Mouse (Mus musculus) intestine, embryonic 16.5 days (tissue): Measurements from ENCODE around the gene Rfx8. TPM values are rescaled to one million over a fixed set of nuclear protein-coding genes. Genes with fewer than 3 reads are reported as not detected.
A peak's percentile ranks its signal among the peaks of the same experiment; 100 is the strongest.
"Not testable (repeated sequence)": the region's sequence is repeated elsewhere in the genome, so short reads cannot be mapped to it uniquely, and the experiment has no call there.

ENCODE experiments used
- ATAC-seq: fragments of 200-750 bp; cut with Nextera tagmentation; 2 replicates; pipeline ENCODE4 v1.8.0; 2017; ENCODE audit warnings: moderate TSS enrichment, moderate library complexity
- H3K27ac ChIP-seq: fragments of 300-500 bp; sonication (generic); 2 replicates; pipeline ENCODE4 v1.5.1; 2014; ENCODE audit warnings: mild to moderate bottlenecking, low read length
- H3K27me3 ChIP-seq: fragments of 300-500 bp; sonication (generic); replicated peaks from 2 replicates; pipeline ENCODE4 v1.6.1; 2014; ENCODE audit warnings: low read length, control low read depth, mixed read lengths; ENCODE audit not compliant: control insufficient read depth, insufficient read depth
- H3K36me3 ChIP-seq: fragments of 300-500 bp; sonication (generic); 2 replicates; pipeline ENCODE4 v1.6.1; 2014; ENCODE audit warnings: low read length, control low read depth; ENCODE audit not compliant: control insufficient read depth, insufficient read depth
- H3K4me1 ChIP-seq: fragments of 300-500 bp; sonication (generic); 2 replicates; pipeline ENCODE4 v1.6.1; 2014; ENCODE audit warnings: low read length, control low read depth, mixed read lengths; ENCODE audit not compliant: control insufficient read depth, insufficient read depth
- H3K4me2 ChIP-seq: fragments of 300-500 bp; sonication (generic); 2 replicates; pipeline ENCODE4 v1.6.1; 2014; ENCODE audit warnings: low read depth, low read length, control low read depth
- H3K4me3 ChIP-seq: fragments of 300-500 bp; sonication (generic); 2 replicates; pipeline ENCODE4 v1.5.1; 2014; ENCODE audit warnings: mild to moderate bottlenecking, low read length
- H3K9ac ChIP-seq: fragments of 300-500 bp; sonication (generic); 2 replicates; pipeline ENCODE4 v1.6.1; 2014; ENCODE audit warnings: low read depth, low read length
- H3K9me3 ChIP-seq: fragments of 300-500 bp; sonication (generic); 2 replicates; pipeline ENCODE4 v1.6.1; 2016; ENCODE audit warnings: low read length, control low read depth; ENCODE audit not compliant: control insufficient read depth
- whole genome bisulfite sequencing: fragments of 180-500 bp; shearing (Covaris S2); extraction: QIAGEN DNeasy Blood & Tissue Kit; methylation state at CpG from one replicate; pipeline ENCODE4 v1.1.7; 2014; 5-methylcytosine and 5-hydroxymethylcytosine counted together
- polyA plus RNA-seq: library from polyadenylated mRNA; unstranded; fragments of >200 nt; fragmentation: Nextera tagmentation; extraction: Ambion mirVana; gene quantifications from 2 replicates; pipeline ENCODE4 v1.2.1, GENCODE M21; 2015

Gene Rfx8
- polyA plus RNA-seq, 1 experiment from 2014 or later: 0.18 TPM

DNA sequence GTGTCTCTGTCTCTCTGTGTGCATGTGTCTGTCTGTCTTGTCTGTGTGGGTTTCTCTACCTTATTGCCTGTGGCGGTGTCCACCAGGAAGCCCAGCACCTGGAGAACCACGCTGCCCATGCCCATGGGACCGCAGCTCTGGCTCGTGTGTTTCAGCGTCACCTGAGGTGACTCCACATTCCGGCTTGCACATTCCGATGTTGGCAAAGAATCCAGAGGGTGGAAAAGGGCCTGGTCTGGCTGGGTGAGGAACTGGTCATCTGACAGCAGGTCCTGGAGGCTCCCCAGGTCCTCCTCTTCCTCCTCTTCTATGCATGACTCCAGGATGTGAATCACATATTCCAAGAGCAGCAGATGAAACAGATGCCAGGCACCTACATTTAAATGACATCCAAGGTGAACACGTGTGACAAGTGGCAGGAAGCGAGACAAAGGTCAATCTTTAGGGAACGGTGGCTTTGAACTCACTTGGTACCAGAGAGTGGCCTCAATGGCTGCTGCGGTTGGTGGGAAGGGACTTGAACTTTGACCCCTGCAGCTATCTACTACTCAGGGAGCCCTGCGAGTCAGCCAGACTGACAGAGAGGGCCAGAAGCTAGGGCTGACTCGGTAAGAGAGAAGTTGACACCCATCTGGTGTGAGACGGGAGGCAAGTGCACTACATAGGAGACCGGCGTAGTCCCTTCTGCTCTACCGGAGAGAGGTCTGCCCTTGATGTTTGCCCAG lies 50.4 kb downstream of the Rfx8 start:
- no peaks in the 10 kb centered on the region for H3K4me1 ChIP-seq
- H3K36me3 ChIP-seq: no peaks in the 10 kb centered on the region
- H3K4me3 ChIP-seq: no peak overlapping the region
- no peaks in the 10 kb centered on the region for H3K27me3 ChIP-seq
- no peak overlapping the region for H3K9ac ChIP-seq
- no peak overlapping the region for H3K4me2 ChIP-seq
- peak; percentile 62; the same call in 1 of the 2 replicates for ATAC-seq
- no peaks in the 10 kb centered on the region for H3K9me3 ChIP-seq
- H3K27ac ChIP-seq: no peak overlapping the region
- WGBS: 82% methylated on average over 17 of the region's 17 CpGs

DNA sequence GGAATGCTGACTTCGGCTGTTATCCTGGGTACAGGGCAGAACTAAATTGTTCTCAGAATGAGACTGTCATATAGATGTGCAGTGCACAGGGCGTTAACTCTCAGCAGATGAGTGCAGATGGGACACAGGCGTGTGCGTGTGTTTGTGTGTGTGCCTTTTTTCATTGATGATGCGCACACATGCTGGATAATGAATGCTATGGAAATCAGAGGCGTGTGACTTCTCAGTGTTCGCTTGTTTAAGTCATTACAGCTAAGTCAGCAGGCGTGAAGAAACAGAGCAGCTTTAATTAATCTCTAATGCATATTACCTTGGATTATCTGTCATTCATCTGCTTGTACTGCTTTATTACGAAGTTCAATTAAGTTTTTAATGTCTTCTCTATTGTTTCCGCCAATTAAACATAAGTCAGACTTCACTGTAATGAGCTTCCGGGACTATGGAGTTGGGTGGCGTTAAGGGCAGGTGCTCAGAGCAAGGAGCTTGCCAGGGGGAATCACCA lies 54.0 kb downstream of the Rfx8 start:
- H3K4me2 ChIP-seq: no peak overlapping the region
- 85% methylated on average over 12 of the region's 12 CpGs for WGBS
- ATAC-seq: no peak
- H3K9me3 ChIP-seq: no peaks in the 10 kb centered on the region
- no peak overlapping the region for H3K4me3 ChIP-seq
- H3K27ac ChIP-seq: no peak overlapping the region
- H3K36me3 ChIP-seq: no peaks in the 10 kb centered on the region
- no peaks in the 10 kb centered on the region for H3K27me3 ChIP-seq
- no peaks in the 10 kb centered on the region for H3K4me1 ChIP-seq
- H3K9ac ChIP-seq: no peak overlapping the region

DNA sequence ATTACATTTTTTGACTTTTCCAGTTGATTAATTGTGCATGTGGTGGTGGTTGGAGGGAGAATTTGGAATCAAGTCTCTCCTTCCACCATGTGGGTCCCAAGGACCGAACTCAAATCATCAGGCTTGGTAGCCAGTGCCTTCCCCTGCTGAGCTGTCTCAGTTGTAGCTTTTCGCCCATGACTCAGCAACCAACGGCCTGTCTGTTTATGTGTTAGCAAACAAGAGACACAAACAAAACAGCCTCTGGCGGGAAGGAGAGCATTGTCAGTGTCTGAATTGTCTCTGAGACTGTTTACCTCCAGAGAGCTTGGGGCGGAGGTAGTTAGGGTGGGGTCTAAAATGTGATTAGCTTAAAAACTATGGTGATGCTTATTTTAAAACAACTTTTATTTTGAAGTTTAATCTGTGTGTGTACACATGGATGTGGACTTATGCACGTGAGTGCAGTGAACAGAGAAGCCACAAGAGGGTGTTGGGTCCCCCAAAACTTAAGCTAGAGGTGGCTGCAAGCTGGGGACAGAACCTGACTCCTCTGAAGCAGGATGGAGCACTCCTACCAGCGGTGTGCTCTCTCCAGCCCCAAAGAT lies 56.7 kb downstream of the Rfx8 start:
- no peak for ATAC-seq
- H3K36me3 ChIP-seq: no peaks in the 10 kb centered on the region
- H3K4me1 ChIP-seq: no peaks in the 10 kb centered on the region
- no peak overlapping the region for H3K4me2 ChIP-seq
- H3K4me3 ChIP-seq: no peak overlapping the region
- H3K27ac ChIP-seq: no peak overlapping the region
- WGBS: 78% methylated on average over 7 of the region's 7 CpGs
- H3K9me3 ChIP-seq: no peaks in the 10 kb centered on the region
- no peaks in the 10 kb centered on the region for H3K27me3 ChIP-seq
- no peak overlapping the region for H3K9ac ChIP-seq

DNA sequence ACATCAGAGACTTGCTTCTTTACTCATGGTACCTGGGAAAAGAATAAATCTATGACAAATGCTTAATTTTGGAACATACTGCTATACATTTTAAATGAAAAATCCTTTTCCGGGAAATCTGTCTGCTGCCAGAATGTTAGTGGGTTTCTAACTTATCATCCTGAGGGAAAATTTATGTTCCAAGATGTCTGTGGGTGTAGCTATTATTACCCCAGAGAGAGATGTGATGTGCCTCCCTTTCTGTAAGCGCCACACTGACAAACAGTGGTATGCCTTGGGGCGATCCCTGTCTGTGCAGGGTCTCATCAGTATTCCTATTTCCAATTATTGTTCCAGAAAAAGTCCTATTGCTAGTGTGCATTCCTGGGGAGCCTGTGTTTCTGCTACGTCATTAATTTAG lies 57.7 kb downstream of the Rfx8 start:
- no peaks in the 10 kb centered on the region for H3K27me3 ChIP-seq
- H3K4me2 ChIP-seq: no peak overlapping the region
- H3K4me3 ChIP-seq: no peak overlapping the region
- H3K4me1 ChIP-seq: no peaks in the 10 kb centered on the region
- no peaks in the 10 kb centered on the region for H3K36me3 ChIP-seq
- ATAC-seq: no peak
- H3K9me3 ChIP-seq: no peaks in the 10 kb centered on the region
- WGBS: 83% methylated on average over 4 of the region's 4 CpGs
- no peak overlapping the region for H3K27ac ChIP-seq
- no peak overlapping the region for H3K9ac ChIP-seq

DNA sequence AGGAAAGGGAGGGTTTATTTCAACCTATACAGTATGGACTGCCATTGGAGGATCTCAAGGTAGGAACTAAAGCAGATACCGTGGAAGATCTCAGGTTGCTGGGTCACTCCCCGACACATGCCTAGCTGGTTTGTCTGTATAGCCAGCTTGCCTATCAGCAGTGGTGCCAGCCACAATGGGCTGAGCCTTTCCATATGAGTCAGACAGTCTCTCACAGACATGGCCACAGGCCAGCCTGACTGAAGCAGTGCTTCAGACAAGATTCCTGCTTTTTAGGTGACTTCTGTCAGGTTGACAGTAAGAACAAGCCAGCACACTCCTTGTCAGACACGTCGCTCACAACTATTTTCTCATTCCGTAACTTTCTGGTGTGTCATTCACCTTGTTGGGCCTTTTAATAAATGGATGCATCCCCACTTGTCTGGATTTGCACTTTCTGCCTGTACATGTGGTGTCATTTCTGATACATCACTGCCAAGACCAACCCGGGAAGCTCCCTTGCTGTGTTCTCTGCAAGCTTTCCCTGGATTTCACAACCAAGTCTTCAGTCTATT lies 63.7 kb downstream of the Rfx8 start:
- WGBS: 82% methylated on average over 6 of the region's 6 CpGs
- Histone ChIP-seq H3K4me1 (no peaks in the 10 kb centered on the region), H3K4me2 (no peak overlapping the region), H3K9me3 (no peaks in the 10 kb centered on the region), H3K27ac (no peak overlapping the region), H3K4me3 (no peak overlapping the region), H3K27me3 (no peaks in the 10 kb centered on the region), H3K36me3 (no peaks in the 10 kb centered on the region), H3K9ac (no peak overlapping the region)
- ATAC-seq: no peak

DNA sequence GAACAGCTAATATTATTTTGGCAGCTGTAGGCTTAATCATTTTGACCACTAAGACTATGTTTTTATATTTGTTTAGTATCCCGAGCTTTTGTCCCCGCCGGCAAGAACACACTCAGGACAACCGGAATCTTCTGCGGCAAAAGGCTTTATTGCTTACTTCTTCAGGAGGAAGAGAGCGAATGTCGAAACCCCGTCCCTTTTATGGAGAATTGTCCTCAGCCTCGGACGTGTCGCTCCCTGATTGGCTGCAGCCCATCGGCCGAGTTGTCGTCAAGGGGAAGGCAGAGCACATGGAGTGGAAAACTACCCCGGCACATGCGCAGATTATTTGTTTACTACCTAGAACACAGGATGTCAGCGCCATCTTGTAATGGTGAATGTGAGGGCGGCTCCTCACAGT lies 65.9 kb downstream of the Rfx8 start:
- H3K36me3 ChIP-seq: not testable (repeated sequence)

DNA sequence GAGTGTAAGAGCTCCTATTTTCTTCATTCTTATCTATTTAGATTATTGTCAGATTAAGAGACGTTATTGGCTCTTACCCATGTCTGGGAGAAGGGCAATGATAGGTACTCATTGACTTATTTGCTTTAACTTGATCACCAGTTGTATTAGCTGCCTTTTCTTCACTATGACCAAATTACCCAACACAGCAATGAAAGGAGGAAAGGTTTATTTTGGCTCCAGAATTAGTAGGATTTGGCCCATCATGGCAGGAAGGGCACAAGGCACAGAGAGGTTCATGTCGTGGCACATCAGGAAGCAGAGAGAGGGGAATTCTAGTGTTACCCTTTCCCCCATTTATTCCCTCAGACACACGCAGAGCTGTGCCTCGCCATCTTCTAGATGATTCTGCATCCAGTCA lies 67.8 kb downstream of the Rfx8 start:
- WGBS: 88% methylated on average over 4 of the region's 4 CpGs
- no peaks in the 10 kb centered on the region for H3K9me3 ChIP-seq
- H3K4me1 ChIP-seq: peaks cover 4% of the 10 kb centered on the region
- no peak overlapping the region for H3K4me3 ChIP-seq
- H3K36me3 ChIP-seq: no peaks in the 10 kb centered on the region
- ATAC-seq: no peak
- H3K27me3 ChIP-seq: peaks cover 17% of the 10 kb centered on the region
- no peak overlapping the region for H3K4me2 ChIP-seq
- no peak overlapping the region for H3K27ac ChIP-seq
- H3K9ac ChIP-seq: no peak overlapping the region

More for the DNA sequence above, 65.9 kb downstream of the Rfx8 start:
- not testable (repeated sequence) for H3K9ac ChIP-seq, H3K27ac ChIP-seq, ATAC-seq, H3K4me2 ChIP-seq, H3K9me3 ChIP-seq, H3K4me3 ChIP-seq, H3K4me1 ChIP-seq
- WGBS: 92% methylated on average over 18 of the region's 18 CpGs
- peaks cover 11% of the 10 kb centered on the region for H3K27me3 ChIP-seq

DNA sequence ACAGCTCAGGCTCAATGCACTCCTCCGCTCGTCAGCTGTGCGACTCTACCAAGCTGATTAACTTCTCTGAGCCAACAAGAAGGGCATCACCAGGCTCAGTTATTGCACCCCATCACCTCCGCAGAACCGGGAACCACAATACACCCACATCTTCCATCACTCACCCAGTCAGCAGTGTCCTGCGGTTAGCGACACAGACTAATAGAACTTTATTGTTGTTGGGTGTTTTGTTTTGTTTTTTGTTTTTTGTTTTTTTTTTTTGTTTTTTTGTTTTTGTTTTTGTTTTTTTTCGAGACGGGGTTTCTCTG lies 69.6 kb downstream of the Rfx8 start, which contains the start of gene Creg2:
TSS of gene Creg2 (minus strand) at position 234 of the 308 bp plus-strand sequence.
- Histone ChIP-seq H3K9ac (peak within 1 kb of the TSS; percentile 57), H3K4me2 (peak within 1 kb of the TSS; percentile 99), H3K4me1 (peaks cover 4% of the 10 kb centered on the region), H3K9me3 (no peaks in the 10 kb centered on the region), H3K4me3 (peak within 1 kb of the TSS; percentile 59), H3K27ac (no peak within 1 kb of the TSS), H3K36me3 (no peaks in the 10 kb centered on the region), H3K27me3 (peaks cover 21% of the 10 kb centered on the region)
- ATAC-seq: no peak; the same call in 1 of the 2 replicates
- WGBS: 34% methylated on average over 9 of the region's 9 CpGs

DNA sequence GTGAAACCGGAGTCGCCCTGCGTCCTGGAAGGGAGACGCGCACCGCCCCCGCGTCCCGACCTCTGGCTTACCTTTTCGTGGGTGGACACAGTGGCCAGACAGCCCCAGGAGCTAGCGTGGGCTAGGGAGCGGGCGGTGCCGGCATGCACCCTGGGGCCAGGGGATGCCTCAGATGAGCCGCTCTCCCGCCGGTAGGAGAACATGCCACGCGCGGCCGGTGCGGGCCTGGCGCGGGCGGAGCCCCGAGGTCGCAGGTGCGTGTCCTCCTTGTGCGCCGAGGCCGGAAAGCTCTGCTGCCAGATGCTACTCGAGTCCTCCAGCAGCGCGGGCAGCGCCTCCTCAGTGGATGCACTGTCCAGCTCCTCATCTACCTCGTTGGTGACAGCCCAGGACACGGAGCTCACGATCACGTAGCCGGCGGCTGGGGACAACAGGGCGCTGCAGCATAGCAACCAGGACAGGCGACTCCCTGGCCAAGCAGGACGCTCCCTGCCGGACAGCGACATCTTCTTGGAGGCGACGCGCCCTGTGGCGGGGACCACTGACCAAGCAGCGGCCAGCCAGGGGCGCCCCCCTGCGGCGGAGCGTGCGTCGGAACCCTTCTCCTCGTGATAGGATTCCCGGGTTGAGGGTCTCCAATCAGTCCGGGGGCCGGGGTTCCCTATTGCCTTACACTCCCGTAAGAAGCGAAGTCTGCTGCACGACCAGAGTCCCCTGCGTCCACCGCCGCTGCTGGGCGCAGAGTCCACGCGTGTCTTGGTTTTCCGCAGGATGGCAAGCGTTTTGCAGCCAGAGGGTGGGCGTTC lies 70.2 kb downstream of the Rfx8 start:
- WGBS: 1% methylated on average over 72 of the region's 73 CpGs
- Histone ChIP-seq H3K4me2 (peak overlapping the region; percentile 99), H3K27me3 (peaks cover 21% of the 10 kb centered on the region), H3K4me1 (peaks cover 4% of the 10 kb centered on the region), H3K9ac (peak overlapping the region; percentile 57), H3K36me3 (no peaks in the 10 kb centered on the region), H3K9me3 (no peaks in the 10 kb centered on the region), H3K4me3 (peak overlapping the region; percentile 59), H3K27ac (no peak overlapping the region)
- peak; percentile 86 for ATAC-seq
